Mouse (Mus musculus): ENCODE results near the gene Ednrb.
"Not testable (repeated sequence)": the region's sequence is repeated elsewhere in the genome, so short reads cannot be mapped to it uniquely, and the experiment has no call there.

The Ednrb gene

DNA sequence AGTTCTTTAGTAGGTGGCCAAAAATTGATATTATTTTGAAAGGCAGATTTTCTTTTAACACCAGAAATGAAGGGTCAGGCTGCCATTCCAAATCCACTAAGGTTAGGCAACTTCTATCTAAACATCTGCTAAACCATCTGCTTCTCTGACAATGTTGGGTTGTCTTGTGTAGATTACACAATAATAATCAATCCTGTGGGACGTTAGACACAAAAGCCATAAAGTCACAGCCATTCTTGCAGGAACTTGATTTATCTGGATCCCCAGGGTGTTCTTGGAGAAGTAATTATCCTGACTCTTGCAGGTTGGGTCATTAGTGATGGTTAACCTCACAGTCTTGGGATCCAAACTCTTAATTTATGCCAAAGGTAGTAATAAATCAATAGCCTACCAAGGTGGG, 21.6 kb downstream of the Ednrb start:
- no peak for DNase-seq (ENCODE audit: low spot score)

DNA sequence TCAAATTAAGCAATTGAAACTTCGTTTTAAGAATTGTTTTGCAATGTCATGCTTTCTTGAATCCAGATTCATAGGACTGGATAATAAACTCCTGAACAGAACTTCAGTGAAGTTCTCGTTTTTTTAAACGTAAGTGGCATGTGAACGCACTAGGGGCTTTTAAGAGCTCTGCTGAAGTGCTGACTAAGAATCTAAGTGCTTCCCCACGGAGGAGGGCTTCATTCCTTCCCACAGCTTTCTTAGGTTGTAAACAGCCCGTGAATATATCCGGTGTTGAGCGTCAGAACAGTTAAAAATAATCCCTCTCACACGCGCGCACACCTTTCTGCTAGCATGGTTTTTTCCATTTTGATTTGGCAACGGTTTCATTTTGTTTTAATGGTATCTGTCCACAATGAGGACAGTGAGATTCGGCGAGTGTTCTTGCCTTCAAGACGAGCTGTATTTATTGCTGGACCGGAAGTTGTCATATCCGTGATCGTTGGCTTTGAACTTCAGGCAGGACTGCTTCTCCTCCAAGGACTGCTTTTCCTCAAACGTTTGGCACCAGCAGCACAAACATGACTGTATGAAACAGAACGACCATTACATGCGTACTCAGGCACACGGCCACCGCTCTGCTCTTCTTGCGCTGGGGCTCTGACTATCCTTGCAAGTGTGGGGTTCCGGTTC, 27.4 kb downstream of the Ednrb start:
- DNase-seq (ENCODE audit: low spot score), result no peak

DNA sequence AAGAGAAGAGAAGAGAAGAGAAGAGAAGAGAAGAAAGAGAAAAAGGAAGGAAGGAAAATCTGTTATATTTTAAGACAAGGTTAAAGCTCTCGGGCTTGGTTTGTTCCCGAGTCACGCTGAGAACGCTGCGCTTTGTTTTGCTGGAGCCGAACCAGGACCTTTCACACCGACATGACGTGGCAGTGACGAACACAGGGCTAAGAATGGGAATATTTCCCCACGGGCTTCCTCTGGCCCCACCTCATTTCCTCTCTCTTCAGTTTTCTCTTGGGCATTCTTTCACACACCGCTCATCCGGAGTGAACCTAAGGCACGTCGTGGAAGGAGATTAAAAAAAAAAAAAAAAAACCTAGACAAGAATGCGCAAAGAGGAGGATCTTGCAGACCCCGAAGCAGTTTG, 28.7 kb downstream of the Ednrb start:
- DNase-seq (ENCODE audit: low spot score), result no peak

DNA sequence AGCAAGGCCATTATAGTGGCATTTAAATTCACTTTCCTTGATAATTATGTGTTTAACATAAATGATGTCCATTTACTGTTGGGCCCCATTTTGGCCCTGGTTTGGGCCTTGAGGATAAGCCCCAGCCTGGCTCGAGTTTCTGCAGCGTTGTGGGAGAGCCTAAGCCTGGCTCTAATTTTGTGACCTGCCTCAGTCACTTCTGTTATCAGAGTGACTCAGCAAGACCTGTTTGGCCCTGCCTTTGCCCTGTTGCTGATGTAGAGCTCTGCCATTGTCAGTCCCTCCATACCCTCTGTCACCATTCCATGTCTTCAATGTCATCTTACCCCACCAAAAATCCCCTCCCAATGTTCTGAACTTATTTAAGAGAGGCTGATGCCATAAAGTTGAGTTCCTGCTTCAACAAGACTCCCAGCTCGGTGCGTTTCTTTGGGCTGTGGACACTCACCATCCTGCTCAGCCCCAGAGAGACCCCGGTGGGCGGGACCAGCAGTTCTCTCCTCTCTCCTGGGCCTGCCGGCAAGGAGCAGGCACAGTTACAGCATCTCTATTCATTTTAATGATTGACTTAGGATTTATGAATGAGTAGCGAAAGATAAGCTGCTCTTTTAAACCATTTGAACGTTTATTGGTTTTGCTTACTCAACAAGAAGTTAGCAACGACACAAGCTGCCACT, 30.0 kb downstream of the Ednrb start:
- no peak for DNase-seq (ENCODE audit: low spot score)

DNA sequence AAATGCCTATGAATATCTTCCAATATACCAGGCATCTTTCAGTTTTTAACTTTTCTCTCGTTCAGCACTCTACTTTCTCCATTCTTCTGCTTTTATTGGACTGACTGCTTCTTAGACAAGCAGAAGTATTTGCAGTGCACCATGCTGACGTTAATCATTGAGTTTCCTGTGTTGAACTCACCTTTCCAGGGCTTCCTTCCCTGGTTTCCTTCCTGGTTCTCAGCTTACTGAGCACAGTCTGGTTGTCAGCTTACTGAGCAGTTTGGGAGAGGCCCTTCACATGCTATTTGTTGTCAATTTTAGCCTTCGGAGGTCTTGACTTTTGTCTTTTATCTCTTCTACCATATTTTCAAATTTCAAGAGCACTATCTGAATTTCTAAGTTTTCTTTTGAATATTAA, 31.0 kb downstream of the Ednrb start:
- no peak for DNase-seq (ENCODE audit: low spot score)

DNA sequence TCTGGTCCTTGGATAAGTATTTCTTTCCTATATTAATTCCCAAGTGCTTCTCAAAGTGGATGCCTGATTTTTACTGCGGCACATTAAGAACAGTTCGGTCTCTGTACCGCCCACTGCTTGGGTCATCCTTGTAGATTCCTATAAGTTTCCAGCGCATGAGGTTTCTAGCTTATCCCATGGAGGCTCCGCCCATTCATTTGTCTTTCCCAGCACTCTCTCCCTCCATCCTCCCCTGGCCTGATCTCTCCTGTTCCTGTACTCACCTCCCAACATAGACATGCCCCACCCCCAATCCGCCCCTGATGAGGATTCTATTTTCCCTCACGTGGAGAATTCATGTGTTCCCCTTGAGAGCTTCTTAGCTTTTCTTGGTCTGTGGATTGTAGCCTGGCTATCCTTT, 32.9 kb downstream of the Ednrb start:
- no peak for DNase-seq (ENCODE audit: low spot score)

DNA sequence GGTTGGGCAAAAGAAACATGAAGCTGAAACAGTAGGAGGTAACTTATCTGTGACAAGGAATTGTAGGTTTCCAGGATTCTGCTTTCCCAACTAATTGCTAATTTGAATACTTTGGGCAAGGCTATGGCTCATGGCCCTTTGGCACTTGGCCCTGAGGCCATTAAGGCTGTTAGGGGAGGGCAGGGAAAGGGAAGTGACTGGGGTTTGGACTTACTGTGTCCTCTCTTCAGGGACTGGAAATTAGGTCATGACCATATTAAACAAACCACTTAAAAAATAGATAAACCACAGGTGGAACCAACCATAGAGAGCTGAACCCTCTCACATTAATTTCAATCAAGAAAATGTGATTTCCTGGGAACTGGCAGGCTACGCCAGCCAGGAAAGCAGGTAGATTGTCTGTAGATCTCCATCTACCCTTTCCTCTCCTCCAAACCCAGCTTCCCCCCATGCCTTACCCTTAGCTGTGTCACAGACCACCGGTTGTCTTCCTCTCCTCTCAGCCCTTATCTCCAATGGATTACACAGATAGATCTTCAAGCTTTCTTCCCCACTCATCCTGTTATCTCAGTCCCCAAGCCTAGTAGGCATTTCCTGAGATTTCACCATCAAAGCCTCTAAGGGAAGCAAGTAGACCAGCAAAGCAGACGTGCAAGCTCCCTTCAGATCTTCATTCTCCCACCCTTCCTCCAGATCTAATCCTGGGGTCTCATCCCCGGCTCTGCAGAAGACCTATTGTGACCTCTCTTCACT, 40.1 kb downstream of the Ednrb start:
- no peak for DNase-seq (ENCODE audit: low spot score)

DNA sequence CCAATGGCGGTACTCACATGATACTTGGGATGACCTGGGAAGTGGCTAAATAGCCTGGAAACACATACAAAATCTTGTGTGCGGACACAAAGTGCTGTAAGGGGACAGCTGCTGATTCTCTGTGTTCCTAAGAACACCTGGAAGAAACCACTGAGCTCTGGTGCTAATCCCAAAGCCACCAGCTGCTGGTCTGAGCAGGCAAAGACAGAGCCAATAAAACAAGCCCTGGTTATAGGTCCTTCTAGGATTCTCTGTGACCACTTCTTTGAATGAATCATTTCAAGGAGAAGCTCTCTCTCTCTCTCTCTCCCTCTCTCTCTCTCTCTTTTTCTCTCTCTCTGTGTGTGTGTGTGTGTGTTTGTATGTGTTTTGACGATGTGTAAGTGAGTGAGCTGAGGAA, 47.1 kb downstream of the Ednrb start:
- no peak for DNase-seq (ENCODE audit: low spot score)

DNA sequence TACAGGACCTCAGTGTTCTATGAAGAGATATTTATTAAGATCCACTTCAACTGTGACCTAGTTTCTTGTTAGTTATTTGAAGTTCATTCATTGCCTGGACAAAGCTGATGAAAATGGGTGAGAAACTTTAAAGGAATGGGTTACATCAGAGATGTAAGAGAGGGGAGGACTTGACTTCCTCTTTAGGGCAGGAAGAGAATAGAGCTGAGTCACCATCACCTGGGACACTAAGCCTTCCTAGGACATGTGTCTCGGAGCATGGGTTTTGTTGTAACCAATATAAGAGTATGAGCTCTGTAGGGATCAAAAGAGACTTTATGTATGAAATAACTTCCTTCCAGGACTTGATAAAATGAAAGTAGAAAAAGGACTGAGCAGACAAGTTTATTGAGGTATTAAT, 48.6 kb downstream of the Ednrb start:
- DNase-seq (ENCODE audit: low spot score), result no peak

DNA sequence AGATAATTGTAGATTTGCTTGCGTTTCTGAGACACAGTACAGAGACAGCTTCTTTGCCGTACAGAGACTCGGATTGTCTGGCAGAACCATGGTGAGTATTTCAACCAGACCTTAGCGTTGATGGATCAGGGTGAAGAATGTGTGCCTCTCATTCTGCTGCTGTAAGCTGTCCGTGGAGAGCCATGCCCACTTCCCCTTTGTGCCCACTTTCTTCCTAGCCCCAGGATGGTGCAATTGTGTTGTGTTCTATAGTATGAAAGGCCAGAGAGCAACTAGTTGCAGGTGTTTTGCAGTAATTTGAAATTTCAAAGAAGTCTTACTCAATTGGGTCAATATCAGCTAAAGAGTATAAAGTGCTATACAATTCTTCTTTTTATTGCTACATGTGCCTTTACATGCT, 50.8 kb downstream of the Ednrb start:
- DNase-seq (ENCODE audit: low spot score), result no peak

DNA sequence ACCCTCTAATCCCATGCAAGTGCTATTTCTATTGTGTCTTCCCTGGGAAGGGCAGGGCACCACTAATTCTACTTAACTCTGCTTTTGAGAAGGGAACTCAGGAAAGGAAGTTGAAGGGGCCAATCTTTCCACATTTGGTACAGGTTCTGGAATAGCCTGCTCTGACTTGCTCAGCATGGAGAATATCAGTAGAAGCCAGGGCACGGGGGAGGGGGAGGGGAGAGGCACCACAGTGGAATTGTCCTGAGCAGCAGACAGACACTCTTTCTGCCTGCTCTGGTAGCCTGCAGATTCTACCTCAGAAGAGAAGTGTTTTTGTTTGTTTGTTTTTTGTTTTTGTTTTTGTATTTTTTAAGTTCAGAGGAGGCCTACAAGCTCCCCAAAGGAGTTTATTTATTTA, 51.5 kb downstream of the Ednrb start:
- DNase-seq (ENCODE audit: low spot score), result no peak

DNA sequence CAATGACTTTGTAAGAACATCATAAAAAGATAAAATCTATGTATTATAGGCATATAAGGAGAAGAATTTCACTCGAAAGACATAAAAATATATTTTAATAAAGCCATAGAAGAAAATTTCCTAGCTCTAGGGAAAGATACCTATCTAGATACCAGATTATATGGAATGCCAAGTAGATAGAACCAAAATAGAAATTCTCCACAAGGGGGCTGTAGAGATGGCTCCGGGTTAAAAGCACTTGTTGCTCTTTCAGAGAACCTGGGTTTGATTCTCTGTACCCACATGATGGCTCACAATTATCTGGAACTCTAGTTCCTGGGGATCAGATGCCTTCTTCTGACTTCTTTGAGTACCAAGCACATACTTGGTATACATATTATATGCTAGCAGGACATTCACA, 56.7 kb downstream of the Ednrb start:
- no peak for DNase-seq (ENCODE audit: low spot score)

DNA sequence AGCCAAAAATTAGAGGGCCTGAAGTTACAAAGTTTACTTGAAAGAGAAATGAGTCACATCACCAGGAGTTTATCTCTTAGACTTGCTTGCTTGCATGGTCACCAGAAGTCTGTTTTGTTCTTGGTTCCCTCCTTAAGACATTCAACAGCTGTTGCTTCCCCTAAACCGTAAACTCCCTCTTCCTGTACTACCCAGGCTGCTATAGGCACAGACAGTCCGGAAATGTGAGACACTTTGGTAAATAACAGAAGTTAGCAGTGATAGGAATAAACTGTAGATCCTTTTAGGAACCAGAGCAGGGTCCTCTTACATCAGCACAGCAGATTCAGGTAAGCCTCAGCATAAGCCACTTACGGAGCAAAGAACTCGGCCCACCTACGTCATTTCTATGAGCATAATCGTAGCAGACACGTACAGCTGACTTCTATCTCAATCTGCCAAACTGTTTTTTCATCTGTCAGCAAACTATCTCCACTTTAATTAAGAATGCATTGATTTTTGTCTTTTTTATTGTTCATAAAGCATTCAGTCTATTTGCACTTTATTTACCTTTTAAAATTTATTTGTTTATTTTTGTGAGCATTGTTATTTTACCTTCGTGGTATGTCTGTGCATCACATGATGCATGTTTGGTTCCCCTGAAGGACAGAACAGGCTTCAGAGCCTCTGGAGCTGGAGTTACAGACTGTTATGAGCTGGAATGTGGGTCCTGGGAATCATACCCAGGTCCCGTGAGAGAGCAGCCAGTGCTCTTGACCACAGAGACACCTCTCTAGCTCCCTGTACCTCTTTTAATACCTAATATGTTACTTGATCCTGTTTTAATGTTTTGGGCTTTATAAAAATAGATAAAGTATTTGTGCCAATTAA, 58.9 kb downstream of the Ednrb start:
- DNase-seq (ENCODE audit: low spot score), result no peak

DNA sequence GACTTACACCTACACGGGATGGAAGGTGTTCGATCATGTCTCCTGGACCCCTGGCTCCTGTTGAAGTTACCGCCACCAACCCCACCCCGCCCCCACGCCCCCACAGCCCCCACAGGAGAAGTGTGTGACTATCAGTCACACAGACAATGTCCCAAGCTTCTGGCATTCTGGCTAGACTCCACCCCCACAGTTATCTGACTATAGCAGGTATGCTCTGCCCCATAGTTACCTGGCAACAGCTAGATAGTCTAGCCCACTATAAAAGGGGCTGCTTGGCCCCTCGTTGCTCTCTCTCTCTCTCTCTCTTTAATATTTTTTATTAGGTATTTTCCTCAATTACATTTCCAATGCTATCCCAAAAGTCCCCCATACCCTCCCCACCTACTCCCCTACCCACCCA, 63.9 kb downstream of the Ednrb start:
- not testable (repeated sequence) for DNase-seq (ENCODE audit: low spot score)

DNA sequence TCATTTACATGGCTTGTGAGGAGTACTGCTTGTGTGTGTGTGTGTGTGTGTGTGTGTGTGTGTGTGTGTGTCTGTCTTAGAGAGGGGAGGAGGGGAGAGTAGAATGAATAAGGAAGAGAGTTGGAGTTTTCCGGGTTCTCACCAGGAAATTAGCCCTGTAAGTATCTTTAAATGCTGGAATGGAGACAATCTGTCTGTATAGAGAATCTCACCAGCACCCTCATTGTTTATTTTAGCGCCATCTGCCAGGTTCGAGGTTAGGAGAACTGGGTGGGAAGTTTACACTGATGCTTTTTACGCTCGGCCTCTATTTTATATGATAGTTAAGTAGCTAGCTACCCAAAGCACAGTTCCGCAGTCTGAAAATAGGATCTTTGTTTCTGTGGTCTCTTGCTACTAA, 64.9 kb downstream of the Ednrb start:
- no peak for DNase-seq (ENCODE audit: low spot score)

DNA sequence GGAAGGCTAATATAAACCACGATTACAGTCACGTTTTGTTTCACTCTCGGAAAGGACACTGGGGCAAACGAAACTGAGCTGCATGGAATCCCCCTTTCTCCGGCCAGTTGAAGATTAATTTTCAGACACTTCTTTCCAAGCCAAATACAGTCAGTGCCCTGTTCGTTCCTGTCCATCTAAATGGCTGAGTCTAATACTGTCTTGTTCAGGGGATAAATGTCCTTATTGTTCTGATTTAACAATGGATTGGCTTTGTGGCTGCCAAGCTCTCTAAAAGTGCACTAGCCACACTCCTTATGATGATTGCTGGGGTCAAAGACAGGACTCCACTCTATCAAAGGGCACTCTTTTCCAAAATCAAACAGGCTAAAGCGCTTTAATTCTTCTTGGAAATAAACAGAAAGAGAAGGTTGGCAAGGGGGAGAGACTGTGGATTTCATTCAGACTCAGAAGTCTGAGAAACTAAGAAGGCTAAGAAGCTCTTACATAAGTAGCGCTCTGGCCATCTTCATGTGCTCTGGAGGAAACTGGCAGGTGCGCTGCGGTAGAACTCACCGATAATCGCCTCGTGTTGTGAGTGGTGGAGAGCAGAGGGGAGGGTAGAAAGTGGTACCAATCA, 65.6 kb downstream of the Ednrb start:
- no peak for DNase-seq (ENCODE audit: low spot score)

DNA sequence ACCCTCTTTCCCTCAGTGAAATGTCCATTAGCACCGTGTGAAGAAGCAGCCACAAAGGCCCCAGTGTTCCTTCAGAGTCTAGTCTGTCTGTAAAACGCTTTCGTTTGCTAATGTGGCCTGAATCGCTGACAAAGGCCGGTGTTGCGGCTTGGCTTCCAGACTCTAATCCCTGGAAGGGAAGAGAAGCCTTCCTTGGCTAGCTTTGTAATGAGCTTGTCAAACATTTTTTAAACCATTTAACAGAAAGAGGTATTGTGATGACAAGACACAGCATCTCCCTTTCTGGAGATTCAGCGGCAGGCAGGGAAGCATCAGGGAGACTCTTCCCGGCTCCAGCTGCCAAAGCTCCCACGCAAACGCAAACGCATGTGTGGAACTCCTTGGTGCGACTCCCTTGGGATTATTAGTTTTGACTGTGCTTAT, 66.2 kb downstream of the Ednrb start:
- no peak for DNase-seq (ENCODE audit: low spot score)

DNA sequence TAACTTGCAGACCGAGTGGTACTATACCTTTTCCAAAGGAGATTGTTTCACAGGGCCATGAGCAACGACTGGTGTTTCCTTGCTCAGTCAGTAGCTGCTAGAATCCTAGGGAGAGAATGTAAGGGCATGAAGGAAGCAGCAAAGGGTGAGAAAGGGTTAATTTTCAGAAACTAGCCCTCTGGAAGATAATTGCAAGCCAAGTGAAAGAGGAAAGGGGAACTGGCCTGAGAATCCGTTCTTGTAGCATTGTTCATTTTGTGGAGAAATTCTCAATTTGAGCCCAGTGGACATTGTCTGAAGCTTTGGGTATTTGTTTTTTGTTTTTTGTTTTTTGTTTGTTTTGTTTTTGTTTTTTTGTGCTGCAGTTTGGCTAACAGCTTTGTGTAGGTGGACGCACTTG, 66.8 kb downstream of the Ednrb start:
- DNase-seq (ENCODE audit: low spot score), result no peak

DNA sequence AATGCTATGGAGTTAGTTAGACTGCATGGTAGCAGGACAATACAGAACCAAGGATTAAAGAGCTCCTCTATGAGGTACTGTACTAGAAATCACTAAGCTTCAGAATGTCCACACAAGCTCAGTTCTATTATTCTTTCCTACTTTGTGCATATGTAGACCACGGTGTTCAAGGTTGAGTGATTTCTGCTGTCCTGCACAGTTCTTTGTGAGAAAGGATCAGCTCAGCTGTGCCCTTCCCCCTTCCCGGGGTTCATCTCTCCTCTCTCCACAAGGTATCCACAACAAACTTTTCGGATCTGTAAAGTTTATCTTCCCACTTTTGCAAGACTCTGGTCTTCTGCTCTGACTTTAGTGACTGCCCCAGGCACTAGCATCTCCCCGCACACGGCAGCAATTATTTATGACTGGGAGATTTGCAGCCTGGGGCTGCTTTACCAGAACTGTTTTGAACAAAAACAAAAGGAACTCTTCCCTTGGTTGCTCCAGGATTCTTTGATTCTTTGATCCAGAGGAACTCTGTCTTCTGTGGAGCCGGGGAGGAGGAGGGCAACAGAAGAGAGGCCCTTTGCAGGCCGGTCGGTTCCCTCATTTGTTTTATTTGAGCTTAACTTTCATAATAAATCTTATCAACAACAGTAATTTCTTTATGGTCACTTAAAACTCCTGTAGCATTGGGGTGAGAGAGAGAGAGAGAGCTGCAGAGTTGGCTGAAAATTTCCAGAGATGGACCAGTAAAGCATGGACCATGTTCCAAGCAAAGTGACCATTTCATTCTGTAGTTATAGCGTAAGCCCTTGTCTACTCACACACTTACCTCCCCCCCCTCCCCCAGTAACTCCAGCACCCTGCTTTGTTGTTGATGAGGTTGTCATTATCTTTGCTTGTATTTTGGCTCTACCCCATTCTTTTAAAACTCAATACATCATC, 74.6 kb downstream of the Ednrb start:
- DNase-seq (ENCODE audit: low spot score), result no peak

DNA sequence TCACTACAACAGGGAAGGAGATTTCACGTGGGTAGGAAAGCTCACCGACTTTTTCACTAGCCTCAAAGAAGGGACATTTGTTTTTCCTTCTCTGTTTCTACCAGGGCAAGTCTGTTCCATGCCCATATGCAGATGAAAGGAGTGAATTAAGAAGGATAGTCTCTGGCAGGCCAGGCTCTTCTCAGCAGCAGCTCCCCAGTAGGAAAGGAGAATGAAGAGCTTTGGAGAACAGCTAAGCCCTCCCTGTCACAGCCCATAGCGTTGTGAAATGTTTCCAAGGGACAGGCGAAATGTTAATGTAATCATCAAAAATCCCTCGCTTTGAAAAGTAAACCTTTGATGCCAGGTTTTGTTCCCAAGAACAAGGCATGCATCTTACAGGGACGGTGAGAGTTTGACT, 76.7 kb downstream of the Ednrb start:
- DNase-seq (ENCODE audit: low spot score), result no peak
